Mouse (Mus musculus) MEL (cell line): ENCODE measurements around the gene Golph3l. TPM values are rescaled to one million over a fixed set of nuclear protein-coding genes. Genes with fewer than 3 reads are reported as not detected.

Experiments used
- DNase-seq: peaks from one replicate; pipeline ENCODE4 v3.0.0; 2011; ENCODE audit warnings: low read depth, low spot score
- H3K27ac ChIP-seq: 2 replicates; pipeline ENCODE4 v1.5.1; 2012; ENCODE audit warnings: low read depth, mild to moderate bottlenecking, control low read depth, low read length, moderate library complexity; ENCODE audit not compliant: control insufficient read depth
- H3K27me3 ChIP-seq, 2 experiments: fragments of 150-350 bp in 1 of 2; sonication (generic) in 1 of 2; 2 replicates each; pipeline ENCODE4 v1.6.1; 2012; ENCODE audit warnings: low read length in 2 of 2, mild to moderate bottlenecking in 2 of 2, improper control_type of control experiment in 1 of 2, moderate library complexity in 1 of 2; ENCODE audit not compliant: insufficient read depth in 2 of 2, control insufficient read depth in 1 of 2
- H3K36me3 ChIP-seq, 2 experiments: 2 replicates each; pipeline ENCODE4 v1.6.1; 2012 to 2014; ENCODE audit warnings: low read length in 2 of 2, improper control_type of control experiment in 1 of 2, inconsistent platforms in 1 of 2, mild to moderate bottlenecking in 1 of 2; ENCODE audit not compliant: insufficient read depth in 2 of 2, control insufficient read depth in 1 of 2
- H3K4me1 ChIP-seq, 2 experiments: fragments of 150-350 bp in 1 of 2; sonication (generic) in 1 of 2; 2 replicates each; pipeline ENCODE4 v1.6.1; 2012; ENCODE audit warnings: low read length in 2 of 2, improper control_type of control experiment in 1 of 2, mild to moderate bottlenecking in 1 of 2; ENCODE audit not compliant: insufficient read depth in 2 of 2, control insufficient read depth in 1 of 2
- H3K4me3 ChIP-seq, 2 experiments: fragments of 150-350 bp in 1 of 2; sonication (generic) in 1 of 2; 2 replicates each; pipeline ENCODE4 v1.5.1; 2012; ENCODE audit warnings: low read depth in 2 of 2, low read length in 2 of 2, mild to moderate bottlenecking in 2 of 2, moderate library complexity in 2 of 2, control low read depth in 1 of 2, improper control_type of control experiment in 1 of 2; ENCODE audit not compliant: control insufficient read depth in 1 of 2, insufficient read depth in 1 of 2
- H3K79me2 ChIP-seq: 2 replicates; pipeline ENCODE4 v1.6.1; 2012; ENCODE audit warnings: mild to moderate bottlenecking, low read length, moderate library complexity; ENCODE audit not compliant: control insufficient read depth, poor library complexity, insufficient read depth
- H3K9ac ChIP-seq: 2 replicates; pipeline ENCODE4 v1.6.1; 2012; ENCODE audit warnings: low read depth, mild to moderate bottlenecking, control low read depth, low read length, moderate library complexity; ENCODE audit not compliant: control insufficient read depth, poor library complexity, severe bottlenecking
- H3K9me3 ChIP-seq: fragments of 150-350 bp; sonication (generic); replicated peaks from 2 replicates; pipeline ENCODE4 v1.6.1; 2012; ENCODE audit warnings: mild to moderate bottlenecking, low read length, improper control_type of control experiment, moderate library complexity; ENCODE audit not compliant: insufficient read depth
- CHD1 ChIP-seq: IDR thresholded peaks from 2 replicates; pipeline ENCODE4 v1.6.1; 2012; ENCODE audit warnings: low read depth, mild to moderate bottlenecking, inconsistent platforms, low read length, improper control_type of control experiment
- E2F4 ChIP-seq: IDR thresholded peaks from 2 replicates; pipeline ENCODE4 v1.6.1; 2011; ENCODE audit warnings: low read depth, low read length, improper control_type of control experiment, borderline replicate concordance
- ELF1 ChIP-seq: IDR thresholded peaks from 2 replicates; pipeline ENCODE4 v1.6.1; 2014; ENCODE audit warnings: low read depth, mild to moderate bottlenecking, inconsistent platforms, low read length, improper control_type of control experiment, moderate library complexity
- GATA1 ChIP-seq: IDR thresholded peaks from 2 replicates; pipeline ENCODE4 v1.6.1; 2011; ENCODE audit warnings: low read depth, low read length, improper control_type of control experiment
- HCFC1 ChIP-seq: IDR thresholded peaks from 2 replicates; pipeline ENCODE4 v1.6.1; 2012; ENCODE audit warnings: low read depth, mild to moderate bottlenecking, inconsistent platforms, low read length, improper control_type of control experiment, moderate library complexity
- JUND ChIP-seq: IDR thresholded peaks from 2 replicates; pipeline ENCODE4 v1.6.1; 2011; ENCODE audit warnings: low read depth, mild to moderate bottlenecking, improper control_type of control experiment, low read length
- KAT2A ChIP-seq: conservative IDR thresholded peaks from 2 replicates; pipeline ENCODE4 v1.6.1; 2012; ENCODE audit warnings: low read depth, low read length, improper control_type of control experiment, inconsistent platforms
- MAFK ChIP-seq: IDR thresholded peaks from 2 replicates; pipeline ENCODE4 v1.6.1; 2011; ENCODE audit warnings: low read depth, mild to moderate bottlenecking, low read length, improper control_type of control experiment, borderline replicate concordance
- MAX ChIP-seq: IDR thresholded peaks from 2 replicates; pipeline ENCODE4 v1.6.1; 2011; ENCODE audit warnings: low read length, improper control_type of control experiment
- POLR2A ChIP-seq, 2 experiments: IDR thresholded peaks; 2 replicates each; pipeline ENCODE4 v1.6.1; 2011 to 2012; ENCODE audit warnings: low read length in 2 of 2, mild to moderate bottlenecking in 2 of 2, control low read depth in 1 of 2, improper control_type of control experiment in 1 of 2, low read depth in 1 of 2, moderate library complexity in 1 of 2; ENCODE audit not compliant: control insufficient read depth in 1 of 2, insufficient read depth in 1 of 2, poor library complexity in 1 of 2
- POLR2AphosphoS5 ChIP-seq: IDR thresholded peaks from 2 replicates; pipeline ENCODE4 v1.6.1; 2012; ENCODE audit warnings: low read depth, borderline replicate concordance, mild to moderate bottlenecking, inconsistent platforms, low read length, moderate library complexity, mixed read lengths
- RCOR1 ChIP-seq: IDR thresholded peaks from 2 replicates; pipeline ENCODE4 v1.6.1; 2012; ENCODE audit warnings: low read depth, mild to moderate bottlenecking, inconsistent platforms, low read length, improper control_type of control experiment
- SIN3A ChIP-seq: IDR thresholded peaks from 2 replicates; pipeline ENCODE4 v1.6.1; 2012; ENCODE audit warnings: low read length, improper control_type of control experiment, inconsistent platforms
- UBTF ChIP-seq: IDR thresholded peaks from 2 replicates; pipeline ENCODE4 v1.6.1; 2012; ENCODE audit warnings: low read depth, mild to moderate bottlenecking, inconsistent platforms, low read length, improper control_type of control experiment, moderate library complexity, borderline replicate concordance; ENCODE audit not compliant: insufficient read depth
- USF1 ChIP-seq: IDR thresholded peaks from 2 replicates; pipeline ENCODE4 v1.6.1; 2014; ENCODE audit warnings: low read depth, mild to moderate bottlenecking, inconsistent platforms, low read length, improper control_type of control experiment, moderate library complexity
- USF2 ChIP-seq, 2 experiments: IDR thresholded peaks; 2 replicates each; pipeline ENCODE4 v1.6.1; 2011 to 2012; ENCODE audit warnings: improper control_type of control experiment in 2 of 2, low read length in 2 of 2, borderline replicate concordance in 1 of 2, inconsistent platforms in 1 of 2, low read depth in 1 of 2, mild to moderate bottlenecking in 1 of 2; ENCODE audit not compliant: insufficient read depth in 1 of 2
- ZKSCAN1 ChIP-seq: IDR thresholded peaks from 2 replicates; pipeline ENCODE4 v1.6.1; 2012; ENCODE audit warnings: low read depth, mild to moderate bottlenecking, inconsistent platforms, low read length, improper control_type of control experiment, moderate library complexity
- polyA plus RNA-seq, 2 experiments: library from polyadenylated mRNA; stranded (reverse) in 1 of 2; unstranded in 1 of 2; fragments of >175 nt in 1 of 2; fragments of >200 nt in 1 of 2; gene quantifications; 2 replicates each; pipeline versions ENCODE4 v1.2.1 to v1.2.4; 2012; ENCODE audit warnings: low replicate concordance in 2 of 2, low read depth in 1 of 2; ENCODE audit not compliant: insufficient read length in 2 of 2, insufficient read depth in 1 of 2, missing spikeins in 1 of 2
- total RNA-seq: library from RNA; depleted of rRNA; stranded (reverse); fragments of 300-350 nt; gene quantifications from 2 replicates; pipeline ENCODE4 v1.2.3, GENCODE M21; 2012

Golph3l gene
- total and polyA plus RNA-seq, 3 experiments = 43.8 to 45.1 TPM; not detected in 1

- DNase-seq = no peak
- H3K79me2 ChIP-seq = no peaks in the 10 kb centered on the region
- no peak overlapping the region for H3K4me3 ChIP-seq
- no peaks in the 10 kb centered on the region for H3K27me3 ChIP-seq
- no peak overlapping the region for H3K27ac ChIP-seq
- no peak for TF ChIP-seq USF1
- no peak for TF ChIP-seq USF2 (IDR thresholded peaks at IDR 0.05; ENCODE audit: borderline replicate concordance in 1 of 2, insufficient read depth in 1 of 2, low read depth in 1 of 2, low read length in 2 of 2)
- no peak for TF ChIP-seq E2F4
- no peak for TF ChIP-seq GATA1
- TF ChIP-seq UBTF = no peak
- TF ChIP-seq MAFK = no peak
- TF ChIP-seq KAT2A = no peak
- TF ChIP-seq HCFC1 = no peak
- TF ChIP-seq SIN3A = no peak
- TF ChIP-seq, all 39 proteins: peak for 0
- no peaks in the 10 kb centered on the region for H3K4me1 ChIP-seq
- peaks cover 0 to 17% of the 10 kb centered on the region in 2 experiments; a peak in 2 of 4 replicates for H3K36me3 ChIP-seq
- H3K9me3 ChIP-seq = no peaks in the 10 kb centered on the region
- no peak overlapping the region for H3K9ac ChIP-seq
These were observed 17.4 kb downstream of the Golph3l start for GRCm38 (mm10) chr3:95606096-95606495.

- Histone ChIP-seq H3K79me2 (no peaks in the 10 kb centered on the region), H3K36me3 (peaks cover 0 to 24% of the 10 kb centered on the region in 2 experiments; a peak in 2 of 4 replicates), H3K27me3 (no peaks in the 10 kb centered on the region), H3K4me1 (no peaks in the 10 kb centered on the region), H3K4me3 (no peak overlapping the region), H3K9ac (no peak overlapping the region), H3K9me3 (no peaks in the 10 kb centered on the region), H3K27ac (no peak overlapping the region)
- no peak for DNase-seq
- TF ChIP-seq RCOR1 (peak; percentile 33; the same call in 1 of the 2 replicates), HCFC1 (no peak)
These were observed 20.5 kb downstream of the Golph3l start for GRCm38 (mm10) chr3:95609195-95609594.

- Histone ChIP-seq H3K27ac (no peak overlapping the region), H3K4me3 (no peak overlapping the region), H3K36me3 (peaks cover 0 to 27% of the 10 kb centered on the region in 2 experiments; a peak in 2 of 4 replicates), H3K9ac (no peak overlapping the region), H3K4me1 (no peaks in the 10 kb centered on the region), H3K27me3 (no peaks in the 10 kb centered on the region), H3K79me2 (no peaks in the 10 kb centered on the region), H3K9me3 (no peaks in the 10 kb centered on the region)
- TF ChIP-seq ZKSCAN1 = no peak
- no peak for TF ChIP-seq CHD1
- no peak for TF ChIP-seq MAX
- no peak for TF ChIP-seq POLR2AphosphoS5
- no peak for TF ChIP-seq ELF1
- TF ChIP-seq JUND = no peak
- TF ChIP-seq POLR2A (IDR thresholded peaks at IDR 0.05; ENCODE audit: control insufficient read depth in 1 of 2, insufficient read depth in 1 of 2, low read depth in 1 of 2, low read length in 2 of 2, poor library complexity in 1 of 2) = 0 out of 4 replicates have a peak, but pooled peaks of 1 of the 2 experiments have one; percentile 22
- DNase-seq = no peak
These were observed 25.3 kb downstream of the Golph3l start for GRCm38 (mm10) chr3:95613996-95614395.
